Mouse (Mus musculus) 3T3-L1 (cell line): ENCODE measurements at regions not wholly inside any gene's neighbourhood (a gene's known extent, or its start where the extent isn't known, plus 50 kb on each side); places are given as distances from the start of the nearest gene placed in this dataset.

Source experiments
- DNase-seq: peaks from one replicate; pipeline ENCODE4 v3.0.0-alpha.2; 2015; ENCODE audit warnings: low read depth, low spot score

DNA sequence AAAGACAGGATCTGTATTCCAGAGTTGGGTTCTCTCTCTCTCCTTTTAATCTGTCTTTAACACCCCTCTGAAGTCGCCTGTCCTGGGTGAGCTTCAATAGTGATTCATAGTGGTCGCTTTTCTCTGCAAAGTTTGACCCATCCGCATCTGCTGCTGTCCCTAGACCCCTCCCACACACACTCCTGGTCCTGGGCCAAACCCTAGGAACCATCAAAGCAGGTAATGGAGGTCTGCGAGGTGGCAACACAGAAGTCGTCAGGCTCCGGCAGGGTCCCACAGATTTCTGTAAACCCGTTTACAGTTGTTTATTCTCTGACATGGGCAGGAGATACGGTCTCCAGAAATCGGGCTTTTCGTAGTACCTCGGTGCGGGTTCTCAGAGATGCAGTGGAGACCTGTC is 399.5 kb upstream of the Smim15 start:
- no peak for DNase-seq

DNA sequence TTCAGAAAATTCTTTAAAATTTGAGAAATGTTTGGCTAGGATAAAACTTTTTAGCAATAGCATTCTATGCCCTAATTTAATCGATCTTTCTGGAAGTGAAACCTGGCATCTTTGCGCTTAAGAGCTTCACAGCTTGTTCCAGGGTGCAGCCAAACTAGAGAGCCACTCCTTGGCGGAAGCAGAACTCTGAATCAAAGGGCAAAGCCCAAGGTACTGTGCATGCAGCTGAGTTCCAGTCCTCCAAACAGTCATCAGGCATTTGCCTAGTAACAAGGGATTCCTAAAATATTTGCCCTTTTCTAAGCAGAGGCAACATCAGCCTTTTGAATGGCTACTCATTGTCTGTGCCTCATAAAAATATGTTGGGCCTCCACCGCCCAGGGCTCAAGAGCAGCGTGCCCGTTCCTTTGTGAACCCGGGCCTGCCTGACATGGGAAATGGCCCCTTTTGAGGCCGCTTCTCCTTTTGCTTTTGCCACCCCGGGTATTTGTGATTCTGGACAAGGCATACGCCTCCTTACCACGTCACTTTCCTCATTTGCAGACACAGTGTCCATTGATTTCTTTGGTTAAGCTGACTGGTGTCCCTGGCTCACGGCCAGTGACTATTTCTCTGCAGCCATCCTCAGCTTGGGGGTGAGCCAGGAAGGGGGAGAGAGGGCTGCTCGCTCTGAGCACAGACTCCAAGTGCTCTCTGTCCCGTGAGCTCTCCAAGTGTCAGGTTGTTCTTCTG is 402.2 kb upstream of the Smim15 start:
- no peak for DNase-seq

DNA sequence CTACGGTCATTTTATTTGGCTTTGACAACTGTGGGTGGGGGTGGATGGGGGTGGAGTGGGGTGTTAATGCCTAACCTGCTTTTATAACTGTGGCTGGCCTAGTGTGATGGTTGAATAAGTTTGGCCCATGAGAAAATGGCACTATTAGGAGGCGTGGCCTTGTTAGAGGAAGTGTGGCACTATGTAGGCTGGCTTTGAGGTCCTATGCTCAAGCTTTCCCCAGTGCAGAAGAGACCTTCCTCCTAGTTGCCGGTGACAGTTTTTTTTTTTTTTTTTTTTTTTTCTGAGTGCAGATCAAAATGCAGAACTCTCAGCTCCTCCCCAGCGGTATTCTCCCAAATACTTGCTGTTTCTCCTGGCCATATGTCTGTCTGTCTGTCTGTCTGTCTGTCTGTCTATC is 404.6 kb upstream of the Smim15 start:
- no peak for DNase-seq

DNA sequence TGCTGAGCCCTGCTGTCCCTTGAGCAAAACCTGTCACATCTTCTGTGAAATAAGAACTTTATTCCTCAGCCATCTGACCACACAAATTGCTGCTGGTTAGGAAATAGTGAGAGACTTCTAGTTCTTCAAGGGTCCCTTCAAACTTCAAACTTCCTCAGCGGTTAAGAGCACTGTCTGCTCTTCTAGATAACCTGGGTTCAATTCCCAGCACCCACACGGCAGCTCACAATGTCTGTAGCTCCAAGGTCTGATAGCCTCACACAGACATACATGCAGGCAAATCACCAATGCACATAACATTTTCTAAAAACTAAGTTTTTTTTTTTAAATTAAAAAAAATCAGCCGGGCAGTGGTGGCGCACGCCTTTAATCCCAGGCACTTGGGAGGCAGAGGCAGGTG is 407.0 kb upstream of the Smim15 start:
- DNase-seq: no peak

DNA sequence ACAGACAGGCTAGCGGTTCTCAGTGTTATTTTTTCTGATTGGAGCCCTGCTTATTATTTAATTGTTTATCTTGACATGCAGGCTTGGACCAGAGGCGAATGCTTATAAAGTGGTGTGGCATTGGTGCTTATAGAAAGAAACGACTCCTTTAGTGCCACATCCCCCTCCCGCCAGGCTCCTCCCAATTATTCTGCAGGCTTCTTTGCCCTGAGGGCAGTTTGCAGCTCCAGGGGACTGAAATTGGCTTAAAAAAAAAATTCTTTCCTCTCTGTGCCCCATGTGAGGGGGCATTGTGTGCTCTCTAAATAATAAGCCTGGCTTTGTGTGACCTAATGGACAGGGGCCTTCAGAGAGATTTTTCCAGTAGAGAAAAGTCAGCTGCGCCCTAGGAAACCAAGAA is 409.1 kb upstream of the Smim15 start:
- no peak for DNase-seq

DNA sequence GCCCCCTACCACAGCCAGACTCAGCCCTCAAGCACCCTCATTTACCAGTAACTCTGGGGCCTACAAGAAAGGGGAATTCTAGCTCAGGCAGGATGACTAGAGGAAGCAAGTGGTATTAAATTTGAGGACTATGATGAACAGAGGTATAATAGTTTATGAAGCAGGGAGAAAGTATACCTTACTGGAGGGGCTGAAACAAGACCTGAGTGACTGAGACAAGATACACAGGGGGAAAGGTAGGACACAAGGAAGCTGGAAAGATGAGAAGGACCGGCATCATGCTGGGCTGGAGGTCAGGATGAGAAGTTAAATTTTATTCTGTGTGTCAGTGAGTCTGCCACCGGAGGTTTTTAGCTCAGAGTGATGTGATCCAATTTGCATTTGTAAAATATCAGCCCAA is 417.2 kb upstream of the Smim15 start:
- DNase-seq: no peak

DNA sequence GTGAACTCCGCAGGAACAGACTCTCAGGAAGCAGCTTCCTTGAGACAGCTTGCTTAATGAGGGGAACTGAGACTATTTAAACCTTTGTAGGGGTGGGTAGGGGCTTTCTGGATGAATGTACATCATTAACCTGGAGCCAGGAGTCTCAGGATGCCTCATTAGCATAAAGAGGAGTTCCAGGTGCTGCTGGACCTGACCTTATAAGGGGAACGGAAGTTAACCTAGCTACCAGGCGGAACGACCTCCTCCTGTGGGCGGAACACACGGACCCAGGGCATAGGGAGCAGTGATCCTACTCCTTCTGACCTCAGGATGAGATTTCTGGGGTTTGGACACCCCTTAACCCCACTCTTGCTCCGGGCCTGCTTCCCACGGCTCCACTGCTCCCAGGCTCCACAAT is 417.6 kb upstream of the Smim15 start:
- no peak for DNase-seq

DNA sequence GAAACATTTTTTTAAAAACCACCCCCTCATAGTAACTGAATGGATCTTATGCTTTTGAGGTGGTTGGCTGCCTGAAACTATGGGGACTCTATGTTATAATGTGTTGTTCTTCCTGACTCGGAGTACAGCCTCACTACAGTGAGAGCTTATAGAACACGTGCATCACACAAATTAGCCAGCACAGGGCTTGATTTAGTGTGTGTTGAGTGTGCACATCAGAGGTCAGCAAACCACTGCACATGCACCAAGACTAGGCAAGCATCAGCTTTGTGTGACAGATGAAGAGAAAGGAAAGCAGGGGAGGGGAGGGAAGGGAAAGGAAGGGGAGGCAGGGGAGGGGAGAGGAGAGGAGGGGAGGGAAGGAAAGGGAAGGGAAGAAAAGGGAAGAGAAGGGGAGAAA is 422.9 kb upstream of the Smim15 start:
- no peak for DNase-seq

DNA sequence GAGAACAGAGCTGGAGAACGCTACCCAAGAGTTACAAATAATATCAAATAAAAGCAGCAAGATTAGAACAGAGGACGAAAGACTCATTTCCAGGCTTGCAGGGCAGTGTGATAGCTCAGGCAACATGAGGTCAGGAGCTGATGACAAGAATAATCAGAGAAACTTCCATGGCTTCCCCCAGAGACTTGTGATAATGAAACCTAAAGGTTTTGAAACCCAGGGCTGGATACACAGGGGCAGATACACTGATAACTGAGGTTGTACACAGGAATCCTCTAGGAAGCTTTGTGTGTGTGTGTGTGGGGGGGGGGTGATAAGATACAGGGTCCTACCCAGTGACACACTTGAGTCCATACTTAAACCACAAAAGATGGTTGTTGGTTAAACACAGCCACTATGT is 423.4 kb upstream of the Smim15 start:
- no peak for DNase-seq

DNA sequence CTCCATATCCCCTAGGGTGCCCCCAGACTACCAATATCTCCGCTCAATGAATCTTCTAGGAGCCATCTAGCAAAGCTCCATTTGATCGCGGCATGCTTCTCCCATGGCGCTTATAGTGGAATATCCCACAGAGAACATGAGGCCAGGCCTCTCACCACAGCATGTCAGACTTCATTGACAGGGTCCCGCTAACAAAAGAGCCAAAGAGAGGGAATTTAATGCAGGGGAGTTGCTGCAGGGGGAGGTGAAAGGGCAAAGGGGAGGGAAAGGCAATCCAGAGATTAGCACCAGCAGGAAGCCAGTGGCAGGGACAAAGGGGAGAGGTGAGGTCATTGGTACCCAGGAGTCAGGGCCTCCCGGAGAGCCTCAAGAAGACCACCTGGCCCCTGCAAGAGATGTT is 424.0 kb upstream of the Smim15 start:
- DNase-seq: no peak

DNA sequence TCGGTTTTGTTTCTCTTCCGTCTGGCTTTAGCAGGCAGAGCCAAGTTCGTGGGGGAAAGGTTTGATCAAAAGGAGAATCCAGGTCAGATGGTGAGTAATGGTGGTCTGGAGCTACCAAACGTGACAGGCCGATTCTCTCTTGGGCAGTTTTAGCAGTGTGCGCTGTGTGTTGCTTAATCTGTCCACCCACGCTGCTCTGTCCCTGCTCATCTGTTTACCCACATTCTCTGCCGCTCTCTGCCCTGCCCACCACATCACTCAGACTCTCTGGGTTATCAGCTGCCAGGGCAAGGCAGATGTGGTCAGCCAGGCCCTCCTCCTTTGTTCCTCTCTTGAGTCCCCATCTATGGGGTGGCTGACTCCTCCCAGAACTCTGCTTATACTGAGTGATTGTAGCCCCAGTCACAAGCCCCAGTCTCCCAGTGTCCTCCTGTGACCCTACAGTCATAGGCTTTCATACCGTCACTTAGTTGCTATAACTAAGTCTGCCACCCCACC is 424.8 kb upstream of the Smim15 start:
- DNase-seq: no peak

DNA sequence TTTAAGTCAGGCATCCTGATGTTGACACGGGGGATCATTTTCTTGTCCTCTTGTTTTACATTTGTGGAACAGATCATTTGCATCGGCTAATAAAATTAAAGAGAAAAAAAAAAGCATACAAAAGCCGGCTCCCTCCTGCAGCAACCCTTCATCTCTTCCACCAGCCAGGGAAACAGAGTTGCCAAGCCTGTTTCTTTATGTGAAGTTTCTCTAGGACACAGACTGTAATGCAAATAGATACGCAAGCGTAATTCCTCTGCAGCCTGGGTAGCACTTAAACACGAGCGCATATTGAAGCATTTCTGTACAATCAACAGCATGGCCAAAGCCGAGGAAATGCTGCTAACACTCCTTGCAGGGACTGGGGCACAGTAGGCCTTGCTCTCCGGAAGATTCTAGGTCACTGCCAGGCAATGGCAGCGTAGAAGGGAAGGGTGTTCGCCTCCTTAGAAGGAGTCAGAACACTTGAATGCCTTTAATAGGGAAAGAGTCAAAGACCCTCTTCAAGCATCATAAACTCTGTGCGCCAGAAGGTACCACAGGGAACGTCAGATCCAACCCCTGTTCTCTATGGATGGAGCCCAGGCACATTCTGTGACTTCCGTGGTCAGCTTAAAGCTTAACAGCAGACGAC is 425.3 kb upstream of the Smim15 start:
- no peak for DNase-seq

DNA sequence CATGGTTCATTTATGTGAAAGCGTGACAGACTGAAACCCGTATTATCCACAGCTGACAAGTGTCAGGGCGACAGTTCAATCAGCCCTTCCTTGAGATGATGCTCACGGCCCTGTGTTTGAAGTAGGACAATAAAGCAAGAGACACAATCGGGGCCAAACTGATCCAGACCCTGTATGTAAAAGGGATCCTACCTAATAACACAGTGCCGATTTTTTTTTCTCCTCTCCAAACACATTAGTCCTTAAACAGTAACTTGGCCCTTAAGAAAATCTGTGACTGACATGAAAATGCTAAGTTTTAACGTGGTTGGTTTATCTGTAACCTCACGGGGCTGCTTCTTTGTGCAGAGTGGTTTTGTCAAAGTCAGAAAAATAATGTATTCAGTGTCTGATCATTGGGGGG is 425.9 kb upstream of the Smim15 start:
- DNase-seq: no peak

DNA sequence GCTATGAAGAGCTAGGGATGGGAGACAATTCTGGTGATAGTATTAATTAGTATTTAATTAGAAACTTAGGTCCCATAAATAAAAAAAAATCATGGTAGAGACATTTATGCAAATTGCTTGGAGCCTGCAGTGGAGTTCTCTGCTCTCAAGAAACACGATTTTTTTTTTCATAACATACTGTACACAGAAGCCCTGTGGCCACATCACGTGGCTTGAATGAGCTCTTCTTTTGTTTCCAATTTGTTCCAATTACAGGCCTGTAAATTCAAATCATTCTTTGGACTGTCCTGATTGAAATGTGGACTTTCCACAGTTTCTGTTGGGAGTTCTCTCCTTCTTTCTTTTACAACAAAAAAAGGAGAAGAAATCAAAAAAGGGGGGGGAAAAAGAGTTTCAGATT is 426.7 kb upstream of the Smim15 start:
- DNase-seq: no peak

DNA sequence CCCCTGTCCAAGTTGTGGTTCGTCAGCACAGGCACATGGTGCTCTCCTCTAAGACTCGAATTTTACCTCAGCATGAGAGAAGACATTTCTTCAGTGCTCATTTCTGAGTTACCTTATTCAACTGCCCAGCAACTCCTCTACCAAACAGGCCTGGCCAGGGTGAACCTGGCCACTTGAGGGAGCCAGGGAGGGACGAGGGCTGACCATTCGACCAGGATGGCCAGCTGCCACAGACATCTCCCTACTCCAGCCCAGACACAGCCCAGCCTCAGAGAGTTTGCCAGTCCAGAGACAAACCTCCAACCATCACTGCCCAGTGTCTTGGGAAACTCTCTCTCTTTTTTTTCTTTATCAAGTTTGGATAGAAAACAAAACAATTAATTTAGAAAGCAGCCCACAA is 427.5 kb upstream of the Smim15 start:
- DNase-seq: peak; percentile 13

DNA sequence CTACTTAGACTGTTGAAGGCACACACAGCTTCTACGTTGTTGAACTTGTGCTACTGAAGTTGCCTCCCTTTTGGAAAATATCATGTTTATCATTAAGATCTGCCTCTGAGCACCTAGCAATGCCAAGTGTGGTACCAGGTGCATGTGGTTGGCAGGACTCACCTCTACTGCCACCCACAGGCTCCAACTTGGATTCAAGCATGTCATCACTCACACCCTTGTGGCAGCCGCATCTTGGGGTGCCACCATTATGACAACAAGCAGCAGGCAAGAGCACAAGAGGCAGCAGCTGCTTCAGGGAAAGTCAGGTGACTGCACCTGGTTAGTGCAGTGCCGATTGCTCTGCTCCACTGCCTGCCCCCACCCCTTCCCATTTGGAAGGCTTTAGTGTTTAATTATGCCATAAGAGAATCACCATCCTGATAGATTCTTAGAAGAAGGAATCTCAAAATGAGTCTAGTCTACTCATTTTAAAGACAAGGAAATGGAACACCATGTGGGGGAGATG is 435.2 kb upstream of the Smim15 start:
- no peak for DNase-seq

DNA sequence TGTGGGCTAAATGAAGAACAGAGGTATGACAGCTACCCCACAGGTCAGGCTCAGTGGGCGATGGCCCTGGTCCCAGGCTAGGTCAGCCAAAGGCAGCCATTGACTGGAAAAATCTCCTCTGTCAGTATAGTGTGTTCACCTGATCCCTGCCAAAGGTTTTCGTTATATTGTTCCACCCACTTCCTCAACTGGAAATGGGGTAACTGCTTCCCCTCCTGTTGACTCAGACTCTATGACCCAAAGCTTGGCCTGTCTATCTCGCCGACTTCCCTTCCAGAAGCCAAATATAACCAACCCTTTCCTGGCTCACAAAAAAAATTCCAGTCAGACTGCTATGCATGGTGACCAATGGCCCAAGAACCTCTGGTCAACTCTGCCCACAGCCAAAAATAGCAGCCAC is 437.0 kb upstream of the Smim15 start:
- DNase-seq: no peak

DNA sequence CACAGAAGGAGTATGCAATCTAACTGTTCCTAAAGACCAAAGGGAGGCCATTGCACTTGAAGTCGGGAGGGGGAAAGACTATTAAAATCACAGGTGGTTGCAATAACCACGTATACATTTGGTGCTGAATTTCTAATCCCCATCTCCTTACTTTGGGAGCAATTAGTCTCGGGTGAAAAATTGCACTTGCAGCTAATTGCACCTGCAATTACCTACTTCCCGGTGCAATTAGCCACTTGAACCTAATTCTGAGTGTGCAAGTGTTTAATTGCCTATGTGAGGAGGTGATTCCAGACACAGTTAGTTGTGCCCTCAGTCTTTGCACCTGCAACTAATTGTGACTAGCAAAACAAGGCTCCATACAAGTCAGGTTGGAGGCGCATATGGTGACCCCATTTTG is 442.1 kb upstream of the Smim15 start:
- DNase-seq: no peak

DNA sequence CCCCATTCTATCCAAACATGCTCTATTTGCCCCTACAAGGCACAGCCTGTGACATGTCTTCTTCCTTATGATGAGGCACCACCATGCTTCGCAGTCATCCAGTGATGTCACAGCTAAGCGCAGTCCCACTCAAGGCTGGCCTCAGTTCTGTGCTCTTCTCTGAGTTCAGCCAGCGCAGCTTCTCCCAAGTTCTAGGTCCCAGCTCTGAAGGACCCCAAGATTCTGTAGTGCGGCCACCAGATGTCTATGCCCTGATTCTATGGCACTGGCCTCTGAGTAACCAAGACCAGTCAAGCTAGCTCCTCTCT is 443.2 kb upstream of the Smim15 start:
- no peak for DNase-seq

DNA sequence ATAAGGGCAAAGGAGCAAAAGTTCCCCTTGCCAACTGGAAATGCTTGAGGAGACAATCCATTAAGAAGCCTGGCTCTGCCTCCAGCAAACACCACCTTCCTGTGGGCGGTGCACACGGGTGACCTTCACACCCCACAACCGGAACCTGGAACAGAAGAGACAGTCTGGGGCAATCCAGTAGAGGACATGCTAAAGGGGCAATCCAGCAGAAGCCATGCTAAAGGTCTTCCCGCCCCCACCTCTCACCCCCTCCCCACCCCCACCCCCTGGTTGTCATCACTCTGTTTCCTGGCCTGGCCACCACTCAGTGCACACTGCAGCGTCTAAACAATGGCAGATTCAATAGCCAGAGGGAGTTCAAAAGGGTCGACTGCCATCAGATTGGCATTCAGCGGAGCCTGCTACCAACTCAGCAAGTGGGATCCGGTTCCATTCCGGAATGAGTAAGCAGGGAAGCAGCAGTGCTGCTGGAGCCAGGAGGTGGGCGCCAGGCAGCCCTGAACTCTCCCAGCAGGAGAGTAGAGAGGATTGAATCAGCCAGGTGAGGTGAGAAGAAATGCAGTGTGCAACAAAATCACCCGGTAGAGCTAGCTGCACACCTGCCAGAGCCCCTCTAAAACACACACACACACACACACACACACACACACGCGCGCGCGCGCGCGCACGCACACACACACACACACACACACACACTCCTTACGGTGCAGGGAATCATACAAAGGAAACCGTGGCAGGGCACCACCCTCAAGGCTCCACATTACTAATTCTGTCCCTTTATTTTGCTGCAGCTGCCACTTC is 443.7 kb upstream of the Smim15 start:
- no peak for DNase-seq

DNA sequence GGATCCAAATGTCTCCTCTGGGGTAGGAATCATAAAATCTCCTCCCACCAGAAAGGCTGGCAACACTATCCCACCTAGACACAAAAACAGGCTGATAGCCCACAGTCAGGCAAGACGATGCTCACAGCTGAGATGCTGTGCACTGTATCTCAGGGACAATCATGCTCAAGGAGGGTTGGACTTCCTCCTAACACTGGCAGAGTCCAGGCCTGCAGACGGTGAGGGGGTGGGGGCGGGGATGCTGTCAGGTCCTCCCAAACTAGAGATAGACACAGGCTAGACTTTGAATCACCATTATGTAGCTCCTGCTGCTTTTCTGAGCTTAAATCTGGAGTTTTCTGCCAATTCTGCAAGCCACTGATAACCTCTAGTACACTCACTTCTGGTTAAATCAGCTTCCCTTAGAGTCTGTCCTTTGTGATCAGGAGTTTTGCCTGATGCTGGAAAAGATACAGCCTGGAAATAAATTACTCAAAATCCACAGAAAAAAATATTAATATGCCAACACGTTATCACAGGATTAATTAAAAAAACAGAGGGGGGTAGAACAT is 445.1 kb upstream of the Smim15 start:
- DNase-seq: no peak

DNA sequence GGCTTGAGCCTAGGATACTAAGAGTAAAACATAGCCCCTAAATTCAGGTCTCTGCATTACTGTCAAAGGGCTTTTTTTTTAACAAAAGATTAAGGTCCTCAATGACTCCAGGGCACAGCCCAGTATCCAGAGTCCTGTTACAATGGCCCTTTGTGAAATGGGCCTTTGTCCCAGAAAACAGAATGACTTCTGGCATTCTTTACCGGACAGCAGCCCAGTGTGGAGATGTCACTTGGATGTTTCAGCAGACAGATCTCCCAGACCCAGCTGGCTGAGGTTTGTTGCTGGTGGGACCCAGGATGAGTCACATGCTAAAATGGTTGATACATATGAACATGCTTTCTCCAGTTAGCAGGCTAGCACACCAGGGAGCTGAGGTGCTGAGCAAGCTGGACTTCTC is 445.9 kb upstream of the Smim15 start:
- DNase-seq: peak; percentile 53
